Mouse (Mus musculus): ENCODE data around the gene Gm5800. TPM values are rescaled to one million over a fixed set of nuclear protein-coding genes. Genes with fewer than 3 reads are reported as not detected.
"Not testable (repeated sequence)": the region's sequence is repeated elsewhere in the genome, so short reads cannot be mapped to it uniquely, and the experiment has no call there.

The Gm5800 gene
- not detected in 2 replicates for polyA plus RNA-seq (2015; fragmentation: Nextera tagmentation; extraction: Ambion mirVana)

- no peaks in the 10 kb centered on the region for H3K27me3 ChIP-seq (ENCODE audit: control insufficient read depth, insufficient read depth, low read depth, low read length)
- no peaks in the 10 kb centered on the region for H3K9me3 ChIP-seq (ENCODE audit: control insufficient read depth, low read length)
- H3K9ac ChIP-seq (ENCODE audit: low read length) = no peak within 1 kb of the TSS
- H3K4me1 ChIP-seq (replicated peaks; ENCODE audit: control insufficient read depth, insufficient read depth, low read length) = no peaks in the 10 kb centered on the region
- H3K4me2 ChIP-seq (ENCODE audit: low read depth, low read length) = no peak within 1 kb of the TSS
- H3K36me3 ChIP-seq (ENCODE audit: control insufficient read depth, insufficient read depth, low read length) = no peaks in the 10 kb centered on the region
- WGBS = 48% methylated on average over 1 of the region's 1 CpGs
- H3K27ac ChIP-seq (ENCODE audit: low read length) = no peak within 1 kb of the TSS
- no peak for ATAC-seq (ENCODE audit: low read depth)
- no peak within 1 kb of the TSS for H3K4me3 ChIP-seq (ENCODE audit: low read length)
Measured at GRCm38 (mm10) chr14:51717083-51717482, at the start of gene Gm5800. TSS of gene Gm5800 (minus strand) at chr14:51717183.

DNA sequence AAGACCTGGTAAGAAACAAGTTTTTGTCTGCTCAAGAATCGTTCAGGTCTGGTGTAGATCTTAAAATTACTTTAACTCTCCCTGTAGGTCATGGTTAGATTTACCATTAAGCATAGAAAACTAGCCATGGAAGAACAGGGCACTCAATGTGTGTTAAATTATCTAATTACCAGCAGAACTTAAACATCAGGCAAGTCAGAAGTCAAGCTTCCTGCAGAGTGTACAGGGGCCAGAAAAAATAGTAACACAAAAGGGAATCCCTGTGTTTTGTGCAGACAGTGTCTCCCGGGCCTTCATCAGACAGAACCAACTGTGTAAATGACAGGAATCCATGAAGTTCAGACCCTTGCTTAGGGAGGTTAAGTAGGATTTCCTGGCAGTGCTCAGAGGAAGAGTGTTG lies 39.0 kb upstream of the Gm5800 start:
- Histone ChIP-seq H3K36me3 (ENCODE audit: control insufficient read depth, insufficient read depth, low read length) (no peaks in the 10 kb centered on the region), H3K9me3 (ENCODE audit: control insufficient read depth, low read length) (no peaks in the 10 kb centered on the region), H3K27me3 (ENCODE audit: control insufficient read depth, insufficient read depth, low read depth, low read length) (no peaks in the 10 kb centered on the region), H3K4me3 (ENCODE audit: low read length) (no peak overlapping the region), H3K4me1 (replicated peaks; ENCODE audit: control insufficient read depth, insufficient read depth, low read length) (no peaks in the 10 kb centered on the region), H3K9ac (ENCODE audit: low read length) (no peak overlapping the region), H3K27ac (ENCODE audit: low read length) (no peak overlapping the region), H3K4me2 (ENCODE audit: low read depth, low read length) (no peak overlapping the region)
- ATAC-seq (ENCODE audit: low read depth) = no peak
- WGBS = 70% methylated on average over 2 of the region's 2 CpGs

DNA sequence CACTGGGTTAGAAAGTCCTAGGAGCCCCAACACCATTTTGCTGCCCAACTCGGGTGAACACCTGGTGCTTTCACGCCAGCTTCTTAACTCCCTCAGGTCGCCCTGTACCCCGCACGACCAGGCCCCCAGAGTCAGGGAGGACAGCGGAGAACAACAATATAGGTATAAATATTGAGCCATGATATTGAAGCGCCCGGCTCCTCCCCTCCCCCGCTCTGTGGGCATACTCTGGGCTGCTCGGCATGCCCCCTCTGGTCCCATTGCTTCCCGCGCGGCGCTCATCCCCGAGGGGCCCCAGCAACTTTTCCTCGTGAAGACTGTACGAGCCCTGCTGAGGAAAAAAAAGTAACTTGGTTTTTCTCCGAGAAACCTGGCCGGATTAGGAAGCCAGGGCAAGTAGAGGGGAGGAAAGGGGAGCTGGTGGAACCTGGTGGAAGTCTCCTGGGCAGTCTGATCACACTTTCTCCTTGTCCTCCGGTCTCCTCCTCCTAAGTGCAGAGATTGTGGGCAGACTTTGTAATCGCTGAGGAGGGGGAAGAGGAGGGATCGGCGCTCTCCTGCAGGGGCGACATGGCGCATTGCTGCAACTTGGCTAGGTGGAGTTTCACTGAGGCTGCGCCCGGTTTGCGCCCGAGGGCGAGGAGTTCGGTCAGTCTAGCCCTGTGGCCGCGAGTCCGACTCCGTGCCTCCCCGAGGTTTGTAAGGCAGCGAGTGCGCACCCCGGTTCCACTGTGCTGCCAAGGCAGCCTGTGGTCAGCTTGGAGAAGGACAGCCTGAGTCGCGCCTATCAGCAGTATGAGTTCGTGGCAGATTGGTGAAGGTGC lies 23.6 kb upstream of the Gm5800 start:
- under 1% methylated on average over 42 of the region's 42 CpGs for WGBS
- H3K4me2 ChIP-seq (ENCODE audit: low read depth, low read length) = peak overlapping the region; percentile 71
- H3K36me3 ChIP-seq (ENCODE audit: control insufficient read depth, insufficient read depth, low read length) = no peaks in the 10 kb centered on the region
- H3K4me1 ChIP-seq (replicated peaks; ENCODE audit: control insufficient read depth, insufficient read depth, low read length) = peaks cover 6% of the 10 kb centered on the region; the same call in 1 of the 2 replicates
- H3K27ac ChIP-seq (ENCODE audit: low read length) = no peak overlapping the region
- H3K9ac ChIP-seq (ENCODE audit: low read length) = peak overlapping the region; percentile 21
- peaks cover 32% of the 10 kb centered on the region for H3K27me3 ChIP-seq (ENCODE audit: control insufficient read depth, insufficient read depth, low read depth, low read length)
- H3K9me3 ChIP-seq (ENCODE audit: control insufficient read depth, low read length) = no peaks in the 10 kb centered on the region
- ATAC-seq (ENCODE audit: low read depth) = 0 out of 2 replicates have a peak, but pooled peaks have one; percentile 2
- H3K4me3 ChIP-seq (ENCODE audit: low read length) = peak overlapping the region; percentile 46

GRCm38 (mm10) chr14:51739150-51739993 lies 22.4 kb upstream of the Gm5800 start:
- Histone ChIP-seq H3K27ac (ENCODE audit: low read length) (no peak overlapping the region), H3K9me3 (ENCODE audit: control insufficient read depth, low read length) (no peaks in the 10 kb centered on the region), H3K4me1 (replicated peaks; ENCODE audit: control insufficient read depth, insufficient read depth, low read length) (peaks cover 6% of the 10 kb centered on the region; the same call in 1 of the 2 replicates), H3K9ac (ENCODE audit: low read length) (no peak overlapping the region), H3K4me3 (ENCODE audit: low read length) (peak overlapping the region; percentile 6; the same call in 1 of the 2 replicates), H3K4me2 (ENCODE audit: low read depth, low read length) (peak overlapping the region; percentile 32), H3K27me3 (ENCODE audit: control insufficient read depth, insufficient read depth, low read depth, low read length) (peaks cover 32% of the 10 kb centered on the region), H3K36me3 (ENCODE audit: control insufficient read depth, insufficient read depth, low read length) (no peaks in the 10 kb centered on the region)
- ATAC-seq (ENCODE audit: low read depth) = no peak
- 3% methylated on average over 24 of the region's 24 CpGs for WGBS

- peaks cover 6% of the 10 kb centered on the region; the same call in 1 of the 2 replicates for H3K4me1 ChIP-seq (replicated peaks; ENCODE audit: control insufficient read depth, insufficient read depth, low read length)
- H3K9me3 ChIP-seq (ENCODE audit: control insufficient read depth, low read length) = no peaks in the 10 kb centered on the region
- no peaks in the 10 kb centered on the region for H3K36me3 ChIP-seq (ENCODE audit: control insufficient read depth, insufficient read depth, low read length)
- 2% methylated on average over 29 of the region's 29 CpGs for WGBS
- peak overlapping the region; percentile 32; the same call in 1 of the 2 replicates for H3K4me2 ChIP-seq (ENCODE audit: low read depth, low read length)
- H3K9ac ChIP-seq (ENCODE audit: low read length) = no peak overlapping the region
- no peak overlapping the region for H3K27ac ChIP-seq (ENCODE audit: low read length)
- H3K27me3 ChIP-seq (ENCODE audit: control insufficient read depth, insufficient read depth, low read depth, low read length) = peaks cover 32% of the 10 kb centered on the region
- H3K4me3 ChIP-seq (ENCODE audit: low read length) = peak overlapping the region; percentile 13; the same call in 1 of the 2 replicates
- no peak for ATAC-seq (ENCODE audit: low read depth)
Measured at GRCm38 (mm10) chr14:51738411-51739149, 21.6 kb upstream of the Gm5800 start.

- ATAC-seq (ENCODE audit: low read depth) = no peak
- Histone ChIP-seq H3K36me3 (ENCODE audit: control insufficient read depth, insufficient read depth, low read length) (no peaks in the 10 kb centered on the region), H3K4me3 (ENCODE audit: low read length) (no peak overlapping the region), H3K9me3 (ENCODE audit: control insufficient read depth, low read length) (no peaks in the 10 kb centered on the region), H3K27me3 (ENCODE audit: control insufficient read depth, insufficient read depth, low read depth, low read length) (peaks cover 32% of the 10 kb centered on the region), H3K9ac (ENCODE audit: low read length) (no peak overlapping the region), H3K4me2 (ENCODE audit: low read depth, low read length) (no peak overlapping the region), H3K4me1 (replicated peaks; ENCODE audit: control insufficient read depth, insufficient read depth, low read length) (peaks cover 6% of the 10 kb centered on the region; the same call in 1 of the 2 replicates), H3K27ac (ENCODE audit: low read length) (no peak overlapping the region)
- WGBS = 22% methylated on average over 12 of the region's 12 CpGs
Measured at GRCm38 (mm10) chr14:51737967-51738366, 21.0 kb upstream of the Gm5800 start.

GRCm38 (mm10) chr14:51695368-51695767 lies 21.6 kb downstream of the Gm5800 start, which contains the start of gene Gm17079:
TSS of gene Gm17079 (minus strand) at chr14:51695468.
- not testable (repeated sequence) for H3K27me3 ChIP-seq (ENCODE audit: control insufficient read depth, insufficient read depth, low read depth, low read length); H3K9me3 ChIP-seq (ENCODE audit: control insufficient read depth, low read length); H3K4me2 ChIP-seq (ENCODE audit: low read depth, low read length); H3K4me1 ChIP-seq (replicated peaks; ENCODE audit: control insufficient read depth, insufficient read depth, low read length); H3K36me3 ChIP-seq (ENCODE audit: control insufficient read depth, insufficient read depth, low read length); H3K9ac ChIP-seq (ENCODE audit: low read length); H3K27ac ChIP-seq (ENCODE audit: low read length); H3K4me3 ChIP-seq (ENCODE audit: low read length); ATAC-seq (ENCODE audit: low read depth)
- WGBS = 78% methylated on average over 1 of the region's 2 CpGs

DNA sequence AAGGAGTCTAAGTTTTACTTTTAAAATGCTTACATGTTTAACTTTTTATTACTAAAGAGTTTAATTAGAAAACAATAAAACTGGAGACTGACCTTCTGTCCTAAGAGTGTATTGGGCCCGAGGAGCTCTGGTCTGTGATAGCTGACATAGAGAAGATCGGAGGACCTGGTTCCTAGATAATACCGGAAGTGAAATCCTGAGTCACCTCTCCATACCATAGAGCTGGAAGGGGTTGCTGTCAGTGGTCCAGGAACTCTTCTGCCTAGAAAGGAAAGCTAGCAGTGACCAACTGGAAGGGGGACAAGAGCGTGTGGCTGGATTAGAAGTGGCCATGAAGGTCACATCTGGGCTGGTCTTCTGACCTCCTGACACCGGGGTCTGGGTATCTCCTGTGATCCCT lies 39.7 kb downstream of the Gm5800 start:
- no peak for ATAC-seq (ENCODE audit: low read depth)
- no peaks in the 10 kb centered on the region for H3K9me3 ChIP-seq (ENCODE audit: control insufficient read depth, low read length)
- no peaks in the 10 kb centered on the region for H3K36me3 ChIP-seq (ENCODE audit: control insufficient read depth, insufficient read depth, low read length)
- H3K27me3 ChIP-seq (ENCODE audit: control insufficient read depth, insufficient read depth, low read depth, low read length) = no peaks in the 10 kb centered on the region
- no peak overlapping the region for H3K4me2 ChIP-seq (ENCODE audit: low read depth, low read length)
- no peak overlapping the region for H3K27ac ChIP-seq (ENCODE audit: low read length)
- H3K4me3 ChIP-seq (ENCODE audit: low read length) = no peak overlapping the region
- no peaks in the 10 kb centered on the region for H3K4me1 ChIP-seq (replicated peaks; ENCODE audit: control insufficient read depth, insufficient read depth, low read length)
- no peak overlapping the region for H3K9ac ChIP-seq (ENCODE audit: low read length)
- 84% methylated on average over 5 of the region's 5 CpGs for WGBS

Data from lung, embryonic 16.5 days (tissue).